Mouse (Mus musculus): ENCODE measurements around the gene Ebf3. TPM values are rescaled to one million over a fixed set of nuclear protein-coding genes. Genes with fewer than 3 reads are reported as not detected.

The Ebf3 gene
- polyA plus RNA-seq, 1 experiment from 2014 or later: 27.7 TPM

DNA sequence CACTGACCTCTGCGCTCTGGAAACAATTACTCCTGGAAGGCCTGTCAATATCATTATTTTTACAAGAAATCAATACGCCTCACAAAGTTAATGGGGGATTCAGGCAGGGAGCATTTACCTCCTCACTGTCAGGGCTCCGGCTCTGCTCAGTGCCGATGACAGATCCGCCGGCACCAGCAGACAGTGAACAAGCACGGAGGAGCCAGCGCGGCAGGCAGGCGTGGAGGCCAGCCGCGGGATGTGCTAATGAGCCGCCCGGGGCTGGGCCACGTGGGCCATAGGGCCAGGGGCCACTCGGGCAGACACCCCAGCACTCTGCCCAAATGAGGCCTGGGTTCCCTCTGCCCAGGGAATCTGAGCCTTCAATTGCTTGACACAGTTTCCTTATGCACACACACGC lies 47.7 kb downstream of the Ebf3 start:
- Histone ChIP-seq H3K9me3 (no peaks in the 10 kb centered on the region), H3K27me3 (no peaks in the 10 kb centered on the region), H3K4me3 (peak overlapping the region; percentile 13), H3K4me1 (replicated peaks) (peaks cover 91% of the 10 kb centered on the region), H3K4me2 (peak overlapping the region; percentile 45), H3K36me3 (no peaks in the 10 kb centered on the region), H3K9ac (peak overlapping the region; percentile 55), H3K27ac (peak overlapping the region; percentile 46)
- WGBS: 9% methylated on average over 17 of the region's 17 CpGs
- no peak for ATAC-seq (ENCODE audit: low FRiP score)

DNA sequence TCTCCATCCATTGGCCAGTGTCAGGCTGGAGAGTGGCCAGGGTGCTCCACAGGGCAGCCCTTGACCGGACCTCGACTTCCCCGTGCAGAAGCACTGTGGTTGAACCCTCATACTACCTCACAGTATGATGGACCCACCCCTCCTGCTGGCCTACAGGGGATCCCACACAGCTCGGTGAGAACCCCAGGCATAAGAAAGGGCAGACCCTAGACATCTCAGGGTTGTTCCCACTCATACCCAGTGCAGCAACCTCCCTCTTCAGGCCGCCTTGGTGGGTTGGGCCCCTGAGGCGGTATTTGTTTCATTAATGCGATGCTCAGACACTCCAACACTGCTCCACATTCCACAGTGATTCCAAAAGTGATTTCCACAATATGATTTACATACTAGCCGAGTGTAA lies 51.9 kb downstream of the Ebf3 start:
- no peaks in the 10 kb centered on the region for H3K27me3 ChIP-seq
- no peak for ATAC-seq (ENCODE audit: low FRiP score)
- no peaks in the 10 kb centered on the region for H3K9me3 ChIP-seq
- peak overlapping the region; percentile 52; the same call in 1 of the 2 replicates for H3K27ac ChIP-seq
- 69% methylated on average over 8 of the region's 8 CpGs for WGBS
- H3K4me1 ChIP-seq (replicated peaks): peaks cover 92% of the 10 kb centered on the region
- no peaks in the 10 kb centered on the region for H3K36me3 ChIP-seq
- H3K9ac ChIP-seq: no peak overlapping the region
- no peak overlapping the region for H3K4me3 ChIP-seq
- no peak overlapping the region for H3K4me2 ChIP-seq

DNA sequence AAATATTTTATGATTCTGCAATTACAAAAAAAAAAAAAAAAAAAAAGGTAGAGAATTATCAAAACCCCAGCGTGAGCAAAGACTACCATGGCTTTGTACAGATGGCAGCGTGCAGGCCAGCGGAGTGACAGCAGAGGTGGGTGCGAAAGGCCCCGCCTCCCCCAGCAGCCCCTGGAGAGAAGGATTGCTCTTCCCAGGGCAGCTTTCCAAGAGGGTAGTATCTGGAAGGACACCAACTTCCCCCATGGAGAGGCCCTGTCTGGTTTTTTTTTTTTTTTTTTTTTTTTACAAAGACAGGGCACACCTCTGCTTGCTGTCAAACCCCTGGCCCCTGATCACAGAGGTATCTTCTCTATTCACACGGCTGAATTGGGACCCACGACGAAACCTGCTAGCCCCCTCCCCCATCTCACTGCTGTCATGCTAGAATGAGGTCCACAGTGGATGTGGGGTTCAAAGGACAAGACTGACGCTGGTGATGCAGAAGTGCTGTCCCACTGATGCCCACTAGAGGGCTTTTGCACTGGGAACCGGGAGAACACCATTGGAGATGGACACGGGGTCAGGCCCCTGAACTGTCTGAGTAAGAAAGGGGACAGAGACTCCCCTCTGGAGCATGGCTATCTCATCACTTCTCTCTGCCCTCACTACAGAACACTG lies 67.9 kb downstream of the Ebf3 start:
- no peak overlapping the region for H3K4me3 ChIP-seq
- 0 out of 2 replicates have a peak overlapping the region, but pooled peaks have one; percentile 8 for H3K4me2 ChIP-seq
- H3K36me3 ChIP-seq: no peaks in the 10 kb centered on the region
- WGBS: 15% methylated on average over 11 of the region's 11 CpGs
- H3K27me3 ChIP-seq: no peaks in the 10 kb centered on the region
- H3K9ac ChIP-seq: no peak overlapping the region
- H3K4me1 ChIP-seq (replicated peaks): peaks cover 94% of the 10 kb centered on the region
- H3K27ac ChIP-seq: peak overlapping the region; percentile 80
- H3K9me3 ChIP-seq: no peaks in the 10 kb centered on the region
- no peak; the same call in 1 of the 2 replicates for ATAC-seq (ENCODE audit: low FRiP score)

DNA sequence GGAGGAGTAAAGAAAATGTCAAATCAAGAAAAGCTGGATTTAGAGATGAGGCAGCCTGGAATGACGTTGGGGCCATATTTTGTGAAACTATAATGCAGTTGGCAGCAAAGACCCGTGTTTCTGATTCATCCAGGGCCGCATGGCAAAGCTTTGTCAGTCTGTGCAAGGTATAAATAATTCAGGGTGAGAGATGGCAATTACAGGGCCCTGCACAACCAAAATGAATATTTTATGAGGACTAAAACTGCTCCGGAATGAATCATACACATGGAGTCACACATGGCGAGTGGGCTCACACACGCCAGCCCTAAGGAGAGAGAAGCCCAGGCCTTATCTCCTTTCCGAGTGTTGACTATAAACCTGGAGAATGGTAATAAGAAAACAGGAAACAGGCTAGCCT lies 69.4 kb downstream of the Ebf3 start:
- no peaks in the 10 kb centered on the region for H3K36me3 ChIP-seq
- no peaks in the 10 kb centered on the region for H3K9me3 ChIP-seq
- no peak for ATAC-seq (ENCODE audit: low FRiP score)
- H3K4me2 ChIP-seq: peak overlapping the region; percentile 17; the same call in 1 of the 2 replicates
- no peak overlapping the region for H3K4me3 ChIP-seq
- peaks cover 96% of the 10 kb centered on the region for H3K4me1 ChIP-seq (replicated peaks)
- H3K27me3 ChIP-seq: 0 out of 2 replicates have a peak, but pooled peaks cover 4% of the 10 kb centered on the region
- 44% methylated on average over 7 of the region's 7 CpGs for WGBS
- H3K27ac ChIP-seq: peak overlapping the region; percentile 88
- peak overlapping the region; percentile 15; the same call in 1 of the 2 replicates for H3K9ac ChIP-seq

DNA sequence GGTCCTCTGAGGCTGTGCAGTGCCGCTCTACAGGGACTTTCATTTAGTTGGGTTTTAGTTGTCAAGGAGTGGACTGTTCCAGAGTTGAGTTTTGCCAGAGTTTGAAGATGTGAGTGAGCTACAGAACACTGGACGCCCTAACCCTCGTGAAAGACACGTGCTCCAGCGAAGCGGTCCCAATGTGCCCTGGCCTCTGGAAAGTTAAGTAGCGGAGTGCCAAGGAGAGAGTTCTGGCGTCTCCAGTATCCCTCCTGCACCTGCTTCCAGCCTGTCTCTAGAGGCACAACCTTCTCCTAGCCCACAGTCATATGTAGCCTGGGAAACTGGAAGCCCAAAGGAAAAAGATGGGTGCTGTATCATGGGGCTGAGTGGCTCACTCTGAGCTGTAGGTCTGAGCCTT lies 73.8 kb downstream of the Ebf3 start:
- Histone ChIP-seq H3K4me1 (replicated peaks) (peaks cover 88% of the 10 kb centered on the region), H3K27me3 (0 out of 2 replicates have a peak, but pooled peaks cover 4% of the 10 kb centered on the region), H3K9ac (0 out of 2 replicates have a peak overlapping the region, but pooled peaks have one; percentile 30), H3K9me3 (no peaks in the 10 kb centered on the region), H3K4me3 (no peak overlapping the region), H3K27ac (peak overlapping the region; percentile 88), H3K4me2 (no peak overlapping the region), H3K36me3 (peaks cover 5% of the 10 kb centered on the region; the same call in 1 of the 2 replicates)
- WGBS: 79% methylated on average over 8 of the region's 8 CpGs
- no peak for ATAC-seq (ENCODE audit: low FRiP score)

DNA sequence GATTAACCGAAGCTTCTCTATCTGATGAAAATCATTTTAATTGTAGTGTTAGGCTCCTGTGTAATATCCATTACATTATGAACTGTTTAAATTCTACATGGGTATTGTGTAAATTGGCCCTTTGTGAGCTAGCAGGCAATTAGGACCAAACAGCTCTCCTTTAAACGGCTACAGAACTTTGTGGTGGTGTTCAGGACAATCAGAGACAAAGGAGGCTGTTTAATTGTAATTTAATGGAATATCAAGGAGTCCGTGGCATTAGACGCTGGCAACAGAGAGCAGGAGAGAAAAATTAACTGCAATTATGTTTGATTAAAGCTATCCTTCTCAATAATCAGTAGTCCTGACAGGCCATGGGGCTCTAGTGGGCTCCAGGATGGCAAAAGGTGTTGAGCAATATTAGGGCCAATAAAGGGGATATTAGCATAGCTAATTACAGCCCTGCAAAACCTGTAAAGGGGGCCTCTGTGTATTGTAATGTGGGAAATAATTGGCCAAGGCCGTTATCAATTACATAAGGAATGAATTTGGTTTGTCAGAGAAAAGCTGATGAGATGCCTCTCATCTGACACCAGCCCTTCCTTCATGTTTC lies 74.6 kb downstream of the Ebf3 start:
- 35% methylated on average over 5 of the region's 5 CpGs for WGBS
- peak overlapping the region; percentile 88 for H3K27ac ChIP-seq
- no peak overlapping the region for H3K4me3 ChIP-seq
- H3K9me3 ChIP-seq: no peaks in the 10 kb centered on the region
- peaks cover 12% of the 10 kb centered on the region for H3K36me3 ChIP-seq
- peak; percentile 53; the same call in 1 of the 2 replicates for ATAC-seq (ENCODE audit: low FRiP score)
- H3K4me1 ChIP-seq (replicated peaks): peaks cover 81% of the 10 kb centered on the region
- peak overlapping the region; percentile 30; the same call in 1 of the 2 replicates for H3K9ac ChIP-seq
- no peak overlapping the region for H3K4me2 ChIP-seq
- H3K27me3 ChIP-seq: 0 out of 2 replicates have a peak, but pooled peaks cover 4% of the 10 kb centered on the region

DNA sequence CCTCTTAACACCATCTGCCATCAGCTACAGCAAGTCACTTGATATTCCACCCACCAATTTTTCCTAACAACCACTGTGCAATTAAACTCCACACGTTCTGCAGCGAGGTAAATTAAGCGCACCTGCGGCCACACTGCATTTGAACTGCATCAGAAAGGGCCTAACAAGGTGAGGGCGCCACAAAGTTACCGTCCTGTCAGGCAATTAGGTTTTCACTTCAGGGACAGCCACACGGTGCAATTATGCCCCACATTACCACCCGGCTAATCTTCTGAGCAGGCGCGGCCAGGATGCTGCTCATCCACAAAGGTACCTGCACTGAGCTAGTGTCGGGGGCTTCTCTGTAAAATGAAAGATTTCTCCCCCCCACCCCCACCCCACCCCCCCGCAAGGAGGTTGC lies 76.8 kb downstream of the Ebf3 start:
- Histone ChIP-seq H3K9ac (peak overlapping the region; percentile 65), H3K4me1 (replicated peaks) (peaks cover 61% of the 10 kb centered on the region), H3K4me3 (no peak overlapping the region), H3K27ac (peak overlapping the region; percentile 88), H3K9me3 (no peaks in the 10 kb centered on the region), H3K36me3 (peaks cover 19% of the 10 kb centered on the region), H3K4me2 (no peak overlapping the region), H3K27me3 (0 out of 2 replicates have a peak, but pooled peaks cover 4% of the 10 kb centered on the region)
- no peak for ATAC-seq (ENCODE audit: low FRiP score)
- 58% methylated on average over 12 of the region's 12 CpGs for WGBS

DNA sequence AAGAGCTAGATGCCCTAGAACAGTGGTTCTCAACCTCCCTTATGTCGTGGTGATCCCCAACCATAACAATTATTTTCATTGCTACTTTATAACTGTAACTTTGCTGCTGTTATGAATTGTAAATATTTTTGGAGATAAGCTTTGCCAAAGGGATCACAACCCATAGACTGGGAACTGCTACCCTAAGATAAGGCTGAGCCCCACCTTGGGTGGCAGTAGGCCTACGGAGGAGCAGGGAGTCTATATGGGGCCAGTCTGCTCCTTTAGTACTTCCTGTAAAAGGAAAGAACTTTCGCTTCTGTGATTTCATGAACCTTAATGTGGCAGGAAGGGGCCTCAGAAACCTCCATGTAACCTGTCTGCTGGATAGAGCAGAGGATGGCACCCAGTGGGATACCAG lies 90.4 kb downstream of the Ebf3 start:
- no peak for ATAC-seq (ENCODE audit: low FRiP score)
- peaks cover 85% of the 10 kb centered on the region for H3K4me1 ChIP-seq (replicated peaks)

DNA sequence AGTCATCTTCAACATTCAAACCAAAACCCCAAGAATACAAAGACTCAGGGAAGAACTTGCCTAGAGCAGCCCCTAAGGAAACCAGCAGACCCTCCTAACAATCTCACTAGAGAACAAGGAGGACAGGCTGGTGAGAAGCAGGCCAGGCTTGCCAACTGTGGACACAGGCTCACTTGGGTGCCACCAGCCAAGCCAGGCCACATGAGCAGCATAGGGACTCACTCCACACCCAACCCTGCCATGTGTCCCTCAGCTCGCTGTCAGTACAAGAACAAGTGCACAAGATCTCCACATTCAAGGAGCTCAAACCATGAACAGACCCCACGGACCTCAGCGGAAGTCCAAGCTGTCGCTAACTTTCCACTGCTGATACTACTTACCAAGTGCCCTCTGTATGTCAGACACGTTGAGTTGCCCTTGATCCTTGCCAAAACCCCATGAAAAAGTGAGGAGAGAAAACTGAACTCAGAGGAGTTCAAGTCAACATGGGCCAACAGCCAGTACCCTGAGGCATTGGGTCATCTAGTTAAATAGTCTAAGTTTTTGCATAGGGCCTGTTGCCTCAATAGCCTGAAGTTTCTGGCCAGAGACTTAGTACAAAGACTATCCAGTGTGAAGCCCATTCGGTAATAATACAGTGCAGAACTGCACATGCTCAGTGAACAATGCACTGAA lies 91.3 kb downstream of the Ebf3 start:
- H3K9me3 ChIP-seq: no peaks in the 10 kb centered on the region
- WGBS: 93% methylated on average over 6 of the region's 6 CpGs
- peaks cover 23% of the 10 kb centered on the region for H3K36me3 ChIP-seq
- H3K27me3 ChIP-seq: 0 out of 2 replicates have a peak, but pooled peaks cover 4% of the 10 kb centered on the region
- no peak overlapping the region for H3K27ac ChIP-seq
- H3K4me3 ChIP-seq: no peak overlapping the region
- H3K4me2 ChIP-seq: no peak overlapping the region
- no peak overlapping the region for H3K9ac ChIP-seq
- no peak for ATAC-seq (ENCODE audit: low FRiP score)
- peaks cover 77% of the 10 kb centered on the region for H3K4me1 ChIP-seq (replicated peaks)

More for the DNA sequence above, 90.4 kb downstream of the Ebf3 start:
- H3K27me3 ChIP-seq: 0 out of 2 replicates have a peak, but pooled peaks cover 4% of the 10 kb centered on the region
- WGBS: 93% methylated on average over 3 of the region's 3 CpGs
- H3K9ac ChIP-seq: no peak overlapping the region
- peaks cover 16% of the 10 kb centered on the region for H3K36me3 ChIP-seq
- no peak overlapping the region for H3K4me2 ChIP-seq
- no peak overlapping the region for H3K4me3 ChIP-seq
- no peaks in the 10 kb centered on the region for H3K9me3 ChIP-seq
- H3K27ac ChIP-seq: peak overlapping the region; percentile 48; the same call in 1 of the 2 replicates

DNA sequence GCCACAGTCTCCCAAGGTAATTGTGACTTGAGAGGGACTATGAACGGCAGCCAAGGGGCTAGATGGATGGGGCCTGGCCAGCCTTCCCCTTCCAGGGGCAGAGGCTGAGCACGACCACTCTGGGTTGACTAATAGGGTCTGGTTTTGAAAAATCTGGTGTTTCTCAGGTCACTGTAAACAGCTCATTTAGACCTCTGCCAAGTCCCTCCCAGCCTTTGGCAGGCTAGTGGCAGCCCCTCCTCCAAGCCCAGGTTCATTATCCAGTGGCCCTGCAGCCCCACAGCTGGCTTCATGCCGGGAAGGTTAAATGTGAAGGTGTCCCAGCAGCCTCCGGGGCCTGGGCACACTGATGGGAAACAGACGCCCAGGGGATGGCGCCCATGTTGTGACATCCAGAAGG lies 92.6 kb downstream of the Ebf3 start:
- WGBS: 18% methylated on average over 6 of the region's 6 CpGs
- 0 out of 2 replicates have a peak overlapping the region, but pooled peaks have one; percentile 30 for H3K9ac ChIP-seq
- peak; percentile 76 for ATAC-seq (ENCODE audit: low FRiP score)
- H3K9me3 ChIP-seq: no peaks in the 10 kb centered on the region
- H3K4me3 ChIP-seq: no peak overlapping the region
- H3K27me3 ChIP-seq: 0 out of 2 replicates have a peak, but pooled peaks cover 4% of the 10 kb centered on the region
- peaks cover 67% of the 10 kb centered on the region for H3K4me1 ChIP-seq (replicated peaks)
- H3K4me2 ChIP-seq: 0 out of 2 replicates have a peak overlapping the region, but pooled peaks have one; percentile 3
- peaks cover 31% of the 10 kb centered on the region for H3K36me3 ChIP-seq
- H3K27ac ChIP-seq: peak overlapping the region; percentile 78

DNA sequence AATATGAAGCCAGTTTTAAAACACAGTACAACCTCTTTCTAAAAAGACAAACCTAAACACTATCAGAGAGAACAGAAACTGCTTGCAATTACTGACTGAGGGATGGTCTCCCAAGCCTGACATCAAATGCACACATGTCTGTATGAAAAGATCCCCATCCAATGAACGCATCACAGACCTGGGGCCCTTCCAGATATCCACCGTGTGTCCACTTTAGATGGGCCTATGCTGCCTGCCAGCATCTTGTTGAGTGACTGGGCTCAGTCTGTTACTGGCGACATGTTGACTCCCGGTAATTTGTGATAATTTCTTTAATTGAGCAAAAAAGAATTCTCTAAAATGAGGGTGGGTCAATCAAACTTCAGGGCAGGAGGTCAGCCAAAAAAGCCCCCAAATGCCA lies 93.8 kb downstream of the Ebf3 start:
- 85% methylated on average over 4 of the region's 4 CpGs for WGBS
- ATAC-seq (ENCODE audit: low FRiP score): no peak
- no peak overlapping the region for H3K9ac ChIP-seq
- no peak overlapping the region for H3K4me3 ChIP-seq
- H3K4me1 ChIP-seq (replicated peaks): peaks cover 58% of the 10 kb centered on the region
- peaks cover 33% of the 10 kb centered on the region for H3K36me3 ChIP-seq
- H3K27ac ChIP-seq: 0 out of 2 replicates have a peak overlapping the region, but pooled peaks have one; percentile 25
- no peaks in the 10 kb centered on the region for H3K9me3 ChIP-seq
- 0 out of 2 replicates have a peak, but pooled peaks cover 4% of the 10 kb centered on the region for H3K27me3 ChIP-seq
- H3K4me2 ChIP-seq: no peak overlapping the region

DNA sequence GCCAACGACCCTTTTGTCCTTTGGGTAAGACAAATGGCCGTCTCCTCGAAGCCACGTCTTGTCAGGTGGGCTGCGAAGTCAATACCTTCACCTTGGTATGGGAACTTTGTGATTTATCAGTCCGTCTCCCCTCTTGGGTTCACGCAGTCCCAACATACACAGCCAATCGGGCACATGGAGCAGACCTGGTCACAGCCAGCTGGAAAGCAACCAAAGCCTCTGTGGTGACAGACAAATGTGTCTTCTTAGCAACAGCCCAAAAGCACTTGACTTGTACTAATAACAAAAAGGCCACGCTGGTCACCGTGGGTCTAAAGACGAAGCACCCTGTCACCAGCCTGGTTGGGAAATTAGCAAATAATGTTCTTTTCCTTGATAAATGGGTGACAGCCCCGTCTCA lies 95.5 kb downstream of the Ebf3 start:
- H3K27me3 ChIP-seq: no peaks in the 10 kb centered on the region
- no peak overlapping the region for H3K9ac ChIP-seq
- H3K9me3 ChIP-seq: no peaks in the 10 kb centered on the region
- H3K36me3 ChIP-seq: peaks cover 26% of the 10 kb centered on the region
- no peak overlapping the region for H3K4me3 ChIP-seq
- peaks cover 41% of the 10 kb centered on the region for H3K4me1 ChIP-seq (replicated peaks)
- 80% methylated on average over 12 of the region's 12 CpGs for WGBS
- H3K4me2 ChIP-seq: no peak overlapping the region
- ATAC-seq (ENCODE audit: low FRiP score): no peak
- peak overlapping the region; percentile 52; the same call in 1 of the 2 replicates for H3K27ac ChIP-seq
